8 mouse cellular contexts compared by ENCODE assay signal in the genomic region with DNA sequence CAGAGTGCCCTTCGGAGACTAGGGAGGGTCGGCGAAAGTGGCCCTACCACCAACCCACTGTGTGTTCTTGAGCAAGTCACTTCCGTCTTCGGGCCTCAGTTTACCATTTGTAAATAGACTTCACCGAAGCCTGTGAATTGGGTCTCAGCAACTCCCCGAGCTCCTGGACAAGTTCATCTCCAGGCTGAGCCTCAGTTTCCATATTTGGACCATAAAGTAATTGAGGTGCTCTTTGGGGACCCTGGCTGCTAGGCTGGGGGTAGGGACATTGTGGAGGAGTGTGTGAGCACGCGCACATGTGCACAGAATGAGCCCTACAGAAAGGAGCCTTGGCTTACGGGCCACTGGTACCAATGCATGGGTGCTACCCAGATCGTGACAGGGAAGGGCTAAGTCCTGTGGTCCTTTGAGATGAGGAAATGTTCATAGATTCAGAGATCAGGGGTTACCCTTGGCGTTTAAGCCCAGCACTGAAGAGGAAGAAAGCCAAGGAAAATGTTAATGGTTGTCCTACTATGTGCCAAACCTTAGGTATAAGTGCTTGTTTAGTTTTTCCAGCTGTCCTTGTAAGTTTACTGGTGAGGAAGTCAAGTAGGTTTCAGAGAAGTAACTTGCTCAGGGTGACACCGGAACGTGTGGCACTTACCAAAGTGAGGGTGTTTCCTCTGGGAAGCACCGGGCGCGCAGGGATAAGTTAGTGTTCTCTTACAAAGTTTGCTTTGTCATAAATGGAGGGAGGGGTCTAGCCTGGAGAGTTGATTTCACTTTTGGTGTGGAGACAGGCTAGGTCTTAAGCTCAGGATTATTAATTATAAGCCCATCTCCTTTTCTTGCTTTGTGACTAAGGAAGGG. TPM values are rescaled to one million over a fixed set of nuclear protein-coding genes. Genes with fewer than 3 reads are reported as not detected.
DNase-seq lines count a peak whose midpoint lies in the region; ATAC-seq and TF ChIP-seq lines count a peak whose summit lies in the region.

No protein-coding gene starts in this region.

- peak overlapping the region; percentile 99 for H3K4me3 ChIP-seq in heart, adult 2 months
- H3K4me3 ChIP-seq in hindbrain, embryonic 10.5 days: peak overlapping the region; percentile 93
- H3K4me3 ChIP-seq in liver, embryonic 15.5 days (replicated peaks): peak overlapping the region; percentile 98
- H3K4me3 ChIP-seq in neural tube, embryonic 12.5 days: peak overlapping the region; percentile 88

- TF ChIP-seq EP300 in heart, adult 2 months (IDR thresholded peaks at IDR 0.05; ENCODE audit: insufficient read depth, low read depth, low read length): peak; percentile 52; the same call in 1 of the 2 replicates

- TF ChIP-seq CTCF in heart, adult 2 months (IDR thresholded peaks at IDR 0.05): no peak

- H3K27ac ChIP-seq in heart, adult 2 months: peak overlapping the region; percentile 99
- peak overlapping the region; percentile 96 for H3K27ac ChIP-seq in hindbrain, embryonic 10.5 days
- peak overlapping the region; percentile 88 for H3K27ac ChIP-seq in liver, embryonic 15.5 days (replicated peaks)
- no peak overlapping the region for H3K27ac ChIP-seq in neural tube, embryonic 12.5 days

- H3K27me3 ChIP-seq in heart, adult 2 months (ENCODE audit: control insufficient read depth, insufficient read depth, low read length): no peaks in the 10 kb centered on the region
- H3K27me3 ChIP-seq in hindbrain, embryonic 10.5 days (ENCODE audit: insufficient read depth, poor library complexity, severe bottlenecking): no peaks in the 10 kb centered on the region
- H3K27me3 ChIP-seq in liver, embryonic 15.5 days: no peaks in the 10 kb centered on the region
- no peaks in the 10 kb centered on the region for H3K27me3 ChIP-seq in neural tube, embryonic 12.5 days (replicated peaks)

- peaks cover 15% of the 10 kb centered on the region for H3K4me1 ChIP-seq in heart, adult 2 months (ENCODE audit: control insufficient read depth, insufficient read depth, low read length)
- peaks cover 25% of the 10 kb centered on the region for H3K4me1 ChIP-seq in hindbrain, embryonic 10.5 days (replicated peaks)
- peaks cover 27% of the 10 kb centered on the region for H3K4me1 ChIP-seq in liver, embryonic 15.5 days (replicated peaks)
- H3K4me1 ChIP-seq in neural tube, embryonic 12.5 days: peaks cover 25% of the 10 kb centered on the region

- H3K4me2 ChIP-seq in liver, embryonic 15.5 days: peak overlapping the region; percentile 81
- peak overlapping the region; percentile 90 for H3K4me2 ChIP-seq in neural tube, embryonic 12.5 days (replicated peaks)

- peak overlapping the region; percentile 92 for H3K9ac ChIP-seq in heart, adult 2 months (ENCODE audit: low read depth, low read length)
- peak overlapping the region; percentile 97 for H3K9ac ChIP-seq in liver, embryonic 15.5 days
- H3K9ac ChIP-seq in neural tube, embryonic 12.5 days: peak overlapping the region; percentile 75

- no peaks in the 10 kb centered on the region for H3K9me3 ChIP-seq in hindbrain, embryonic 10.5 days
- no peaks in the 10 kb centered on the region for H3K9me3 ChIP-seq in liver, embryonic 15.5 days (replicated peaks)
- H3K9me3 ChIP-seq in neural tube, embryonic 12.5 days: no peaks in the 10 kb centered on the region; the same call in 1 of the 2 replicates

- peaks cover 6% of the 10 kb centered on the region for H3K79me2 ChIP-seq in heart, adult 2 months (replicated peaks; ENCODE audit: control insufficient read depth, insufficient read depth, low read length)

- intact Hi-C loops in heart, adult 2 months (cut with DNase I): loop anchor here (2.0 kb wide), 1 partner anchor 44 kb away; no protein-coding TSS in a partner anchor

- DNase-seq in heart, adult 2 months: peak in 1 of 2 experiments; percentile 56
- DNase-seq in heart, postnatal 4 days: no peak
- DNase-seq in hindbrain, embryonic 10.5 days (ENCODE audit: low spot score): no peak
- no peak for DNase-seq in left cerebral cortex, adult 18-20 months (ENCODE audit: low spot score in 2 of 2)
- DNase-seq in cerebellum, adult 8-10 months: no peak

- ATAC-seq in common myeloid progenitor, adult 5-6 weeks (replicated peaks; ENCODE audit: low read depth, poor library complexity, severe bottlenecking): 0 out of 2 replicates have a peak, but pooled peaks have one; percentile 16
- peak; percentile 9; the same call in 1 of the 2 replicates for ATAC-seq in liver, embryonic 15.5 days (ENCODE audit: insufficient read depth)
- ATAC-seq in neural tube, embryonic 12.5 days (ENCODE audit: low FRiP score, low read depth): peak; percentile 39; the same call in 1 of the 2 replicates

- 2% methylated on average over 17 of the region's 17 CpGs for WGBS in heart, adult 2 months
- WGBS in hindbrain, embryonic 10.5 days: 5% methylated on average over 17 of the region's 17 CpGs
- WGBS in liver, embryonic 15.5 days (ENCODE audit: insufficient replicate concordance): under 1% methylated on average over 17 of the region's 17 CpGs
- 6% methylated on average over 17 of the region's 17 CpGs for WGBS in neural tube, embryonic 12.5 days

- TF ChIP-seq POLR2A in heart, adult 2 months (IDR thresholded peaks at IDR 0.05; ENCODE audit: insufficient read depth, low read depth, low read length): 0 out of 2 replicates have a peak, but pooled peaks have one; percentile 27

- peaks cover 16% of the 10 kb centered on the region; the same call in 1 of the 2 replicates for H3K36me3 ChIP-seq in heart, adult 2 months (ENCODE audit: control insufficient read depth, insufficient read depth, low read length)
- peaks cover 16% of the 10 kb centered on the region for H3K36me3 ChIP-seq in hindbrain, embryonic 10.5 days
- H3K36me3 ChIP-seq in liver, embryonic 15.5 days (replicated peaks): peaks cover 17% of the 10 kb centered on the region
- H3K36me3 ChIP-seq in neural tube, embryonic 12.5 days: no peaks in the 10 kb centered on the region

RNA-seq across cellular contexts. Expression of gene Wasf2, which starts 0.8 kb away (rescaled TPM):
- 10 to 100 TPM; 77.5 to 83.8 TPM for total RNA-seq in heart, adult 2 months (2021)
- 34.6 and 39.7 TPM in 2 replicates for polyA plus RNA-seq in heart, adult 2 months (2012; rRNA removed)
- 100 to 1,000 TPM; 141 to 149 TPM for total RNA-seq in heart, postnatal 4 days (2021)
- total RNA-seq in common myeloid progenitor, adult 5-6 weeks (2017): 45.6 and 61.3 TPM in 2 replicates
- polyA plus RNA-seq in hindbrain, embryonic 10.5 days (2016; fragmentation: Nextera tagmentation; extraction: Ambion mirVana): 42.1 and 67.1 TPM in 2 replicates
- 44.0 and 52.0 TPM in 2 replicates for polyA plus RNA-seq in liver, embryonic 15.5 days (2015; fragmentation: Nextera tagmentation; extraction: Ambion mirVana)
- 30.5 and 48.9 TPM in 2 replicates for polyA plus RNA-seq in neural tube, embryonic 12.5 days (2016; fragmentation: Nextera tagmentation; extraction: Ambion mirVana)
- 10 to 100 TPM; 25.7 to 28.2 TPM for total RNA-seq in left cerebral cortex, adult 18-20 months (2021)
